In genomic region chr5:132908220-132908619, GRCm38 (mm10) we compare ENCODE assay signal across 22 mouse cellular contexts.
DNase-seq lines count a peak whose midpoint lies in the region; ATAC-seq lines count a peak whose summit lies in the region.
"Had no signal": no experiment of that assay in that cellular context is flagged by ENCODE, and none has a peak within 500 bp of the region (broad histone marks: within the 10 kb centered on the region; RNA-seq: fewer than 3 reads in every experiment).

No protein-coding gene starts in this region.

- peak; percentile 49 to 57 for DNase-seq in cerebellum, postnatal 10 days
- DNase-seq in cerebellum, adult 11 months: no peak
- DNase-seq in forebrain, embryonic 14.5 days (ENCODE audit: low spot score): peak; percentile 32
- peak; percentile 32 for DNase-seq in left cerebral cortex, postnatal 4 days
- no peak for DNase-seq in left cerebral cortex, adult 8-10 months (ENCODE audit: low spot score in 2 of 2)
- DNase-seq in thymus, postnatal 14 days: no peak
- DNase-seq: adrenal gland, adult 8-10 months; adrenal gland, postnatal 25 days; cerebellum, adult 9-10 months; gastrocnemius, postnatal 10 days; gastrocnemius, postnatal 36 days; heart, postnatal 10 days; heart, postnatal 36 days had no signal

- no peaks in the 10 kb centered on the region for H3K27me3 ChIP-seq in forebrain, embryonic 14.5 days (replicated peaks; ENCODE audit: control insufficient read depth, insufficient read depth, low read length)
- H3K27me3 ChIP-seq in forebrain, embryonic 13.5 days: no peaks in the 10 kb centered on the region
- H3K27me3 ChIP-seq: forebrain, embryonic 15.5 days; heart, embryonic 12.5 days; heart, embryonic 15.5 days; hindbrain, embryonic 13.5 days had no signal

- 0 out of 2 replicates have a peak, but pooled peaks cover 3% of the 10 kb centered on the region for H3K4me1 ChIP-seq in forebrain, embryonic 14.5 days (ENCODE audit: control insufficient read depth, insufficient read depth, low read length)
- peaks cover 8% of the 10 kb centered on the region; the same call in 1 of the 2 replicates for H3K4me1 ChIP-seq in forebrain, embryonic 13.5 days
- H3K4me1 ChIP-seq: forebrain, embryonic 15.5 days; heart, embryonic 12.5 days; heart, embryonic 15.5 days; hindbrain, embryonic 13.5 days had no signal

- intact Hi-C loops in left cerebral cortex, postnatal 4 days (cut with DNase I): no loop called here

- H3K9ac ChIP-seq in forebrain, embryonic 14.5 days (ENCODE audit: low read length): no peak overlapping the region
- H3K9ac ChIP-seq in forebrain, embryonic 13.5 days: no peak overlapping the region
- H3K9ac ChIP-seq: forebrain, embryonic 15.5 days; heart, embryonic 12.5 days; heart, embryonic 15.5 days; hindbrain, embryonic 13.5 days had no signal

- H3K4me2 ChIP-seq in forebrain, embryonic 14.5 days (ENCODE audit: low read length): no peak overlapping the region
- no peak overlapping the region for H3K4me2 ChIP-seq in forebrain, embryonic 13.5 days
- H3K4me2 ChIP-seq: forebrain, embryonic 15.5 days; heart, embryonic 12.5 days; heart, embryonic 15.5 days; hindbrain, embryonic 13.5 days had no signal

- H3K36me3 ChIP-seq in forebrain, embryonic 14.5 days (ENCODE audit: control insufficient read depth, insufficient read depth, low read length): no peaks in the 10 kb centered on the region
- H3K36me3 ChIP-seq in forebrain, embryonic 13.5 days (ENCODE audit: poor library complexity, severe bottlenecking): no peaks in the 10 kb centered on the region
- H3K36me3 ChIP-seq: forebrain, embryonic 10.5 days; forebrain, embryonic 15.5 days; heart, embryonic 12.5 days; heart, embryonic 15.5 days; hindbrain, embryonic 10.5 days; hindbrain, embryonic 13.5 days had no signal

- no peak overlapping the region for H3K4me3 ChIP-seq in forebrain, embryonic 14.5 days (ENCODE audit: low read depth, low read length)
- H3K4me3 ChIP-seq in forebrain, embryonic 13.5 days: no peak overlapping the region
- H3K4me3 ChIP-seq: forebrain, embryonic 10.5 days; forebrain, embryonic 15.5 days; heart, embryonic 12.5 days; heart, embryonic 15.5 days; hindbrain, embryonic 10.5 days; hindbrain, embryonic 13.5 days had no signal

- ATAC-seq in forebrain, embryonic 14.5 days: no peak
- no peak for ATAC-seq in forebrain, embryonic 13.5 days
- ATAC-seq: activated CD4-positive, CD25-positive, alpha-beta regulatory T cell, adult 4 months; forebrain, embryonic 15.5 days; intestine, postnatal 0 days had no signal

- no peaks in the 10 kb centered on the region for H3K9me3 ChIP-seq in forebrain, embryonic 14.5 days (replicated peaks; ENCODE audit: control insufficient read depth, low read length)
- H3K9me3 ChIP-seq in forebrain, embryonic 13.5 days (replicated peaks): no peaks in the 10 kb centered on the region
- H3K9me3 ChIP-seq: forebrain, embryonic 10.5 days; forebrain, embryonic 15.5 days; heart, embryonic 12.5 days; heart, embryonic 15.5 days; hindbrain, embryonic 10.5 days; hindbrain, embryonic 13.5 days had no signal

- WGBS in forebrain, embryonic 14.5 days: 74% methylated on average over 8 of the region's 8 CpGs
- WGBS in forebrain, embryonic 13.5 days: 85% methylated on average over 8 of the region's 8 CpGs

- no peak overlapping the region for H3K27ac ChIP-seq in forebrain, embryonic 14.5 days (ENCODE audit: low read depth, low read length)
- H3K27ac ChIP-seq in forebrain, embryonic 13.5 days: no peak overlapping the region
- H3K27ac ChIP-seq: forebrain, embryonic 10.5 days; forebrain, embryonic 15.5 days; heart, embryonic 15.5 days; hindbrain, embryonic 10.5 days; hindbrain, embryonic 13.5 days had no signal

Comparison
In these comparisons a context has a peak if more than half of its experiments do, and no peak if none do; other contexts are left out.
1. DNase-seq: peak in cerebellum, postnatal 10 days (2 of 2), forebrain, embryonic 14.5 days (single experiment) and left cerebral cortex, postnatal 4 days (single experiment); none in cerebellum, adult 11 months (single experiment), left cerebral cortex, adult 8-10 months (0 of 2) and thymus, postnatal 14 days (single experiment).